Comparison of ENCODE assay signal across 8 mouse cellular contexts in genomic region chr11:98748506-98749416, GRCm38 (mm10). TPM values are rescaled to one million over a fixed set of nuclear protein-coding genes. Genes with fewer than 3 reads are reported as not detected.
DNase-seq lines count a peak whose midpoint lies in the region; ATAC-seq lines count a peak whose summit lies in the region.

No protein-coding gene starts in this region.

- DNase-seq in heart, embryonic 10.5 days (ENCODE audit: low spot score): no peak
- DNase-seq in heart, adult 18-20 months: no peak
- DNase-seq in cerebellum, adult 9-10 months: peak; percentile 76
- no peak for DNase-seq in limb, embryonic 10.5 days (ENCODE audit: low spot score)
- DNase-seq in gastrocnemius, adult 18-20 months (ENCODE audit: low spot score): no peak
- no peak for DNase-seq in thymus, postnatal 10 days (ENCODE audit: low spot score in 2 of 2)

- H3K4me2 ChIP-seq in heart, embryonic 13.5 days: peak overlapping the region; percentile 64
- H3K4me2 ChIP-seq in midbrain, embryonic 16.5 days (ENCODE audit: low read length): peak overlapping the region; percentile 93

- H3K27ac ChIP-seq in heart, embryonic 10.5 days: peak overlapping the region; percentile 90
- peak overlapping the region; percentile 92 for H3K27ac ChIP-seq in heart, embryonic 13.5 days (replicated peaks)
- peak overlapping the region; percentile 82 for H3K27ac ChIP-seq in limb, embryonic 10.5 days
- H3K27ac ChIP-seq in midbrain, embryonic 16.5 days (ENCODE audit: low read length): peak overlapping the region; percentile 97

- H3K4me1 ChIP-seq in heart, embryonic 10.5 days: peaks cover 99% of the 10 kb centered on the region
- H3K4me1 ChIP-seq in heart, embryonic 13.5 days: peaks cover 99% of the 10 kb centered on the region
- peaks cover 85% of the 10 kb centered on the region for H3K4me1 ChIP-seq in limb, embryonic 10.5 days
- peaks cover 98% of the 10 kb centered on the region for H3K4me1 ChIP-seq in midbrain, embryonic 16.5 days (ENCODE audit: control insufficient read depth, insufficient read depth, low read length)

- no peaks in the 10 kb centered on the region for H3K9me3 ChIP-seq in heart, embryonic 10.5 days
- H3K9me3 ChIP-seq in heart, embryonic 13.5 days: no peaks in the 10 kb centered on the region
- no peaks in the 10 kb centered on the region for H3K9me3 ChIP-seq in limb, embryonic 10.5 days (replicated peaks)
- no peaks in the 10 kb centered on the region for H3K9me3 ChIP-seq in midbrain, embryonic 16.5 days (replicated peaks; ENCODE audit: control insufficient read depth, low read length, poor library complexity, severe bottlenecking)

- WGBS in heart, embryonic 10.5 days: 25% methylated on average over 15 of the region's 15 CpGs
- 29% methylated on average over 15 of the region's 15 CpGs for WGBS in heart, embryonic 13.5 days
- 32% methylated on average over 15 of the region's 15 CpGs for WGBS in limb, embryonic 10.5 days
- 7% methylated on average over 15 of the region's 15 CpGs for WGBS in midbrain, embryonic 16.5 days

- peaks cover 7% of the 10 kb centered on the region for H3K36me3 ChIP-seq in heart, embryonic 10.5 days
- H3K36me3 ChIP-seq in heart, embryonic 13.5 days: peaks cover 9% of the 10 kb centered on the region
- H3K36me3 ChIP-seq in limb, embryonic 10.5 days: peaks cover 6% of the 10 kb centered on the region; the same call in 1 of the 2 replicates
- H3K36me3 ChIP-seq in midbrain, embryonic 16.5 days (ENCODE audit: control insufficient read depth, insufficient read depth, low read length): peaks cover 7% of the 10 kb centered on the region

- no peaks in the 10 kb centered on the region for H3K27me3 ChIP-seq in heart, embryonic 10.5 days (ENCODE audit: insufficient read depth, poor library complexity, severe bottlenecking)
- H3K27me3 ChIP-seq in heart, embryonic 13.5 days (replicated peaks): no peaks in the 10 kb centered on the region
- no peaks in the 10 kb centered on the region for H3K27me3 ChIP-seq in limb, embryonic 10.5 days (ENCODE audit: low read depth, poor library complexity, severe bottlenecking)
- H3K27me3 ChIP-seq in midbrain, embryonic 16.5 days (ENCODE audit: control insufficient read depth, insufficient read depth, low read depth, low read length): no peaks in the 10 kb centered on the region

- ATAC-seq in heart, embryonic 13.5 days (ENCODE audit: extremely low read depth, insufficient number of reproducible peaks, low FRiP score, low TSS enrichment): no peak
- ATAC-seq in midbrain, embryonic 16.5 days: 0 out of 2 replicates have a peak, but pooled peaks have one; percentile 13

- H3K4me3 ChIP-seq in heart, embryonic 10.5 days: peak overlapping the region; percentile 31; the same call in 1 of the 2 replicates
- H3K4me3 ChIP-seq in heart, embryonic 13.5 days: peak overlapping the region; percentile 18
- H3K4me3 ChIP-seq in limb, embryonic 10.5 days: 0 out of 2 replicates have a peak overlapping the region, but pooled peaks have one; percentile 0
- peak overlapping the region; percentile 27 for H3K4me3 ChIP-seq in midbrain, embryonic 16.5 days (ENCODE audit: low read depth, low read length)

- peak overlapping the region; percentile 76 for H3K9ac ChIP-seq in heart, embryonic 13.5 days
- peak overlapping the region; percentile 63 for H3K9ac ChIP-seq in midbrain, embryonic 16.5 days (ENCODE audit: low read depth, low read length)

RNA-seq across cellular contexts. Expression of gene Thra, which starts 8.3 kb away (rescaled TPM):
- polyA plus RNA-seq in heart, embryonic 10.5 days (2016; fragmentation: Nextera tagmentation; extraction: Ambion mirVana): 19.2 and 23.2 TPM in 2 replicates
- total RNA-seq in heart, adult 18-20 months (2021): 100 to 1,000 TPM in 1 of 2 experiments, 10 to 100 TPM in 1; 99.7 to 103 TPM
- 30.0 and 32.0 TPM in 2 replicates for polyA plus RNA-seq in heart, embryonic 13.5 days (2015; fragmentation: Nextera tagmentation; extraction: Ambion mirVana)
- polyA plus RNA-seq in limb, embryonic 10.5 days (2016; fragmentation: Nextera tagmentation; extraction: Ambion mirVana): 6.3 and 11.6 TPM in 2 replicates
- 139 and 149 TPM in 2 replicates for polyA plus RNA-seq in midbrain, embryonic 16.5 days (2015; fragmentation: Nextera tagmentation; extraction: Ambion mirVana)
- 10 to 100 TPM; 78.3 to 85.2 TPM for total RNA-seq in gastrocnemius, adult 18-20 months (2021)

RNA-seq across cellular contexts. Expression of gene Med24, which starts 19.5 kb away (rescaled TPM):
- polyA plus RNA-seq in heart, embryonic 10.5 days (2016; fragmentation: Nextera tagmentation; extraction: Ambion mirVana): 54.6 and 56.5 TPM in 2 replicates
- 10 to 100 TPM; 42.0 to 44.2 TPM for total RNA-seq in heart, adult 18-20 months (2021)
- polyA plus RNA-seq in heart, embryonic 13.5 days (2015; fragmentation: Nextera tagmentation; extraction: Ambion mirVana): 35.1 and 37.4 TPM in 2 replicates
- polyA plus RNA-seq in limb, embryonic 10.5 days (2016; fragmentation: Nextera tagmentation; extraction: Ambion mirVana): 77.3 and 82.6 TPM in 2 replicates
- 75.1 and 77.5 TPM in 2 replicates for polyA plus RNA-seq in midbrain, embryonic 16.5 days (2015; fragmentation: Nextera tagmentation; extraction: Ambion mirVana)
- 10 to 100 TPM; 48.1 to 53.3 TPM for total RNA-seq in gastrocnemius, adult 18-20 months (2021)

RNA-seq across cellular contexts. Expression of gene Nr1d1, which starts 26.4 kb away (rescaled TPM):
- 3.6 and 5.9 TPM in 2 replicates for polyA plus RNA-seq in heart, embryonic 10.5 days (2016; fragmentation: Nextera tagmentation; extraction: Ambion mirVana)
- 10 to 100 TPM; 54.2 to 67.6 TPM for total RNA-seq in heart, adult 18-20 months (2021)
- 5.9 and 6.4 TPM in 2 replicates for polyA plus RNA-seq in heart, embryonic 13.5 days (2015; fragmentation: Nextera tagmentation; extraction: Ambion mirVana)
- polyA plus RNA-seq in limb, embryonic 10.5 days (2016; fragmentation: Nextera tagmentation; extraction: Ambion mirVana): 1.2 and 1.5 TPM in 2 replicates
- polyA plus RNA-seq in midbrain, embryonic 16.5 days (2015; fragmentation: Nextera tagmentation; extraction: Ambion mirVana): 3.5 and 5.2 TPM in 2 replicates
- 100 to 1,000 TPM in 1 of 2 experiments, 10 to 100 TPM in 1; 74.0 to 126 TPM for total RNA-seq in gastrocnemius, adult 18-20 months (2021)

RNA-seq across cellular contexts. Expression of gene Msl1, which starts 46.6 kb away (rescaled TPM):
- polyA plus RNA-seq in heart, embryonic 10.5 days (2016; fragmentation: Nextera tagmentation; extraction: Ambion mirVana): 14.0 and 21.6 TPM in 2 replicates
- total RNA-seq in heart, adult 18-20 months (2021): 10 to 100 TPM; 71.7 to 73.3 TPM
- polyA plus RNA-seq in heart, embryonic 13.5 days (2015; fragmentation: Nextera tagmentation; extraction: Ambion mirVana): 14.6 and 15.7 TPM in 2 replicates
- polyA plus RNA-seq in limb, embryonic 10.5 days (2016; fragmentation: Nextera tagmentation; extraction: Ambion mirVana): 22.8 and 25.0 TPM in 2 replicates
- 29.2 and 33.2 TPM in 2 replicates for polyA plus RNA-seq in midbrain, embryonic 16.5 days (2015; fragmentation: Nextera tagmentation; extraction: Ambion mirVana)
- total RNA-seq in gastrocnemius, adult 18-20 months (2021): 10 to 100 TPM; 50.5 to 56.4 TPM

RNA-seq across cellular contexts. Expression of gene Csf3, which starts 47.7 kb away (rescaled TPM):
- not detected in 2 replicates for polyA plus RNA-seq in heart, embryonic 10.5 days (2016; fragmentation: Nextera tagmentation; extraction: Ambion mirVana)
- total RNA-seq in heart, adult 18-20 months (2021): not detected
- polyA plus RNA-seq in heart, embryonic 13.5 days (2015; fragmentation: Nextera tagmentation; extraction: Ambion mirVana): not detected in 2 replicates
- polyA plus RNA-seq in limb, embryonic 10.5 days (2016; fragmentation: Nextera tagmentation; extraction: Ambion mirVana): not detected in 2 replicates
- polyA plus RNA-seq in midbrain, embryonic 16.5 days (2015; fragmentation: Nextera tagmentation; extraction: Ambion mirVana): not detected in 2 replicates
- total RNA-seq in gastrocnemius, adult 18-20 months (2021): not detected
